Mouse (Mus musculus): ENCODE data around the gene Gm21738. TPM values are rescaled to one million over a fixed set of nuclear protein-coding genes. Genes with fewer than 3 reads are reported as not detected.
"Not testable (repeated sequence)": the region's sequence is repeated elsewhere in the genome, so short reads cannot be mapped to it uniquely, and the experiment has no call there.

Gene Gm21738
- polyA plus RNA-seq (2016; fragmentation: Nextera tagmentation; extraction: Ambion mirVana) = 1.8 and 3.0 TPM in 2 replicates

DNA sequence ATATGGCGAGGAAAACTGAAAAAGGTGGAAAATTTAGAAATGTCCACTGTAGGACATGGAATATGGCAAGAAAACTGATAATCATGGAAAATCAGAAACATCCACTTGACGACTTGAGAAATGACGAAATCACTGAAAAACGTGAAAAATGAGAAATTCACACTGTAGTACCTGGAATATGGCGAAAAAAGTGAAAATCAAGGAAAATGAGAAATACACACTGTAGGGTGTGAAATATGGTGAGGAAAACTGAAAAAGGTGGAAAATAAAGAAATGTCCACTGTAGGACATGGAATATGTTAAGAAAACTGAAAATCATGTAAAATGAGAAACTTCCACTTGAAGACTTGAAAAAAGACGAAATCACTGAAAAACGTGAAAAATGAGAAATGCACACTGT is at the start of gene Gm21738:
Gene Gm21738, minus strand, starts transcription at position 101 of the 400 bp plus-strand sequence.
- H3K4me2 ChIP-seq (replicated peaks); H3K4me3 ChIP-seq; H3K9ac ChIP-seq; H3K36me3 ChIP-seq; H3K4me1 ChIP-seq; H3K27ac ChIP-seq; H3K27me3 ChIP-seq (replicated peaks); H3K9me3 ChIP-seq; ATAC-seq (ENCODE audit: low FRiP score, low read depth): not testable (repeated sequence)
- WGBS = 76% methylated on average over 7 of the region's 7 CpGs

DNA sequence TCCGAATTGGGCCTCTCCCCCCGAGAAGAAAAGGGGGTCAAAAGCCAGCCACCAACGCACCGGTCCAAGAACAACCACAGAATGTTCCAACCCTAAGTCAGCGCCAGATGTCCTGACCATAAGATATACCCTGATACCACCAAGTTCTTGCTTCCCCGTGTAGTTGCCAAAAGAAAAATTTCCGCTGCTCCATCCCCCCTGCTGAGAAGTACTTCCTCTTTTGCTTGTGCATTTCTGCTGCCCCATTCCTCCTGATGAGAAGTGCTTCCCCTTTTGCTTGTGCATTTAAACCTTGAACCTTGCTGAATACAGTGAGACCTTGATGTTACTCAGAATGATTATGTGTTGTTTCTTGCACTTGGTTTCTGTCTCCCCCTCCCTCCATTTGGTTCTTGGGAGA is 35.0 kb downstream of the Gm21738 start:
- H3K9me3 ChIP-seq = peaks cover 26% of the 10 kb centered on the region
- H3K36me3 ChIP-seq; H3K4me2 ChIP-seq (replicated peaks); ATAC-seq (ENCODE audit: low FRiP score, low read depth); H3K4me3 ChIP-seq; H3K27me3 ChIP-seq (replicated peaks); H3K27ac ChIP-seq; H3K9ac ChIP-seq; H3K4me1 ChIP-seq: not testable (repeated sequence)
- 86% methylated on average over 7 of the region's 7 CpGs for WGBS

Other genes with a start within 250 kb of the Gm21738 start
- gene Gm2244, start 131.0 kb upstream of the Gm21738 start, polyA plus RNA-seq (2016; fragmentation: Nextera tagmentation; extraction: Ambion mirVana) = not detected in 2 replicates
- 3.2 and 4.2 TPM in 2 replicates for gene Gm2237, start 166.2 kb upstream of the Gm21738 start, polyA plus RNA-seq (2016; fragmentation: Nextera tagmentation; extraction: Ambion mirVana)
- not detected in 2 replicates for gene Gm5458, start 183.7 kb upstream of the Gm21738 start, polyA plus RNA-seq (2016; fragmentation: Nextera tagmentation; extraction: Ambion mirVana)

Data from neural tube, embryonic 12.5 days (tissue).